Mouse (Mus musculus) erythroblast, embryonic 14.5 days (primary cell): ENCODE measurements around the gene Tmem135.

Experiments used
- GATA1 ChIP-seq: IDR thresholded peaks from 2 replicates; pipeline ENCODE4 v1.6.1; 2012; ENCODE audit warnings: low read length, inconsistent platforms, mixed read lengths
- TAL1 ChIP-seq: IDR thresholded peaks from 3 replicates; pipeline ENCODE4 v1.6.1; 2012; ENCODE audit warnings: low read length, inconsistent platforms, mixed read lengths

GRCm38 (mm10) chr7:89205402-89205801 lies 198.6 kb downstream of the Tmem135 start:
- TF ChIP-seq TAL1 (no peak), GATA1 (no peak)
